Mouse (Mus musculus) midbrain, embryonic 14.5 days (tissue): ENCODE results near the gene Pm20d2. TPM values are rescaled to one million over a fixed set of nuclear protein-coding genes. Genes with fewer than 3 reads are reported as not detected.

Source experiments
- ATAC-seq: fragments of 200-750 bp; cut with Nextera tagmentation; 2 replicates; pipeline ENCODE4 v1.8.0; 2017; ENCODE audit warnings: moderate number of reproducible peaks, moderate library complexity; ENCODE audit not compliant: low FRiP score, low TSS enrichment
- DNase-seq: peaks from one replicate; pipeline ENCODE4 v3.0.0-alpha.2; 2015
- H3K27ac ChIP-seq: fragments of 300-500 bp; sonication (generic); replicated peaks from 2 replicates; pipeline ENCODE4 v1.5.1; 2014; ENCODE audit warnings: mild to moderate bottlenecking, low read depth, low read length, moderate library complexity
- H3K27me3 ChIP-seq: fragments of 300-500 bp; sonication (generic); 2 replicates; pipeline ENCODE4 v1.6.1; 2014; ENCODE audit warnings: low read length, control low read depth, mixed read lengths; ENCODE audit not compliant: control insufficient read depth, insufficient read depth
- H3K36me3 ChIP-seq: fragments of 300-500 bp; sonication (generic); 2 replicates; pipeline ENCODE4 v1.6.1; 2014; ENCODE audit warnings: low read length, control low read depth; ENCODE audit not compliant: control insufficient read depth, insufficient read depth
- H3K4me1 ChIP-seq: fragments of 300-500 bp; sonication (generic); 2 replicates; pipeline ENCODE4 v1.6.1; 2014; ENCODE audit warnings: mild to moderate bottlenecking, antibody characterized with exemption, low read length, control low read depth; ENCODE audit not compliant: control insufficient read depth, insufficient read depth
- H3K4me2 ChIP-seq: fragments of 300-500 bp; sonication (generic); 2 replicates; pipeline ENCODE4 v1.6.1; 2014; ENCODE audit warnings: mild to moderate bottlenecking, low read length, moderate library complexity
- H3K4me3 ChIP-seq: fragments of 300-500 bp; sonication (generic); replicated peaks from 2 replicates; pipeline ENCODE4 v1.5.1; 2014; ENCODE audit warnings: low read depth, low read length
- H3K9ac ChIP-seq: fragments of 300-500 bp; sonication (generic); replicated peaks from 2 replicates; pipeline ENCODE4 v1.6.1; 2014; ENCODE audit warnings: mild to moderate bottlenecking, low read length, moderate library complexity
- H3K9me3 ChIP-seq: fragments of 300-500 bp; sonication (generic); 2 replicates; pipeline ENCODE4 v1.6.1; 2016; ENCODE audit warnings: low read length, control low read depth, mixed read lengths; ENCODE audit not compliant: control insufficient read depth
- WGBS: fragments of 180-500 bp; shearing (Covaris S2); extraction: QIAGEN DNeasy Blood & Tissue Kit; methylation state at CpG from one replicate; pipeline ENCODE4 v1.1.7; 2014; 5-methylcytosine and 5-hydroxymethylcytosine counted together
- polyA plus RNA-seq: library from polyadenylated mRNA; unstranded; fragments of >200 nt; fragmentation: Nextera tagmentation; extraction: Ambion mirVana; gene quantifications from 2 replicates; pipeline ENCODE4 v1.2.1, GENCODE M21; 2014

The Pm20d2 gene
- 1.9 and 2.3 TPM in 2 replicates for polyA plus RNA-seq

DNA sequence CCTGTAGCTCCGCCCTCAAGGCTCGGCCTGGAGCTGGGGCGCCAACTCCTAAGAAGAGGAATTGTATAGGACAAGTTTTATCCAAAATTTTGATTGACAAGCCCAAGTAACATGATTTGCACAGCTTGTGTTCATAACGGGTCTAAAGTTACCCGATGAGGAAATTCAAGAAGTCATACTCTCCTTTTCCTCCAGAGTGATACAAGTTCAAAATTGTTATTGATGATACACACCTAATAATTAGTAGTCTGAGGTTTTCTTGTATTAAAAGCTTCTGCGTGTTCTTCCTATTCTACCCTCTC is at the start of gene Pm20d2:
Gene Pm20d2, minus strand, starts transcription at position 3 of the 302 bp plus-strand sequence.
- no peaks in the 10 kb centered on the region for H3K36me3 ChIP-seq
- peak within 1 kb of the TSS; percentile 92 for H3K27ac ChIP-seq
- H3K9me3 ChIP-seq = no peaks in the 10 kb centered on the region
- DNase-seq = no peak
- WGBS = 14% methylated on average over 6 of the region's 6 CpGs
- H3K4me2 ChIP-seq = peak within 1 kb of the TSS; percentile 84
- H3K9ac ChIP-seq = peak within 1 kb of the TSS; percentile 78
- H3K27me3 ChIP-seq = no peaks in the 10 kb centered on the region
- no peak for ATAC-seq
- H3K4me1 ChIP-seq = no peaks in the 10 kb centered on the region
- peak within 1 kb of the TSS; percentile 65 for H3K4me3 ChIP-seq

GRCm38 (mm10) chr4:33230881-33231280 is 41.3 kb upstream of the Pm20d2 start:
- no peaks in the 10 kb centered on the region for H3K4me1 ChIP-seq
- peaks cover 15% of the 10 kb centered on the region for H3K36me3 ChIP-seq
- no peak overlapping the region for H3K9ac ChIP-seq
- no peaks in the 10 kb centered on the region for H3K27me3 ChIP-seq
- 92% methylated on average over 18 of the region's 18 CpGs for WGBS
- ATAC-seq = no peak
- no peak overlapping the region for H3K27ac ChIP-seq
- no peak overlapping the region for H3K4me3 ChIP-seq
- no peak for DNase-seq
- H3K4me2 ChIP-seq = no peak overlapping the region
- H3K9me3 ChIP-seq = no peaks in the 10 kb centered on the region

GRCm38 (mm10) chr4:33229639-33230038 is 40.1 kb upstream of the Pm20d2 start:
- 85% methylated on average over 4 of the region's 4 CpGs for WGBS
- H3K4me2 ChIP-seq = no peak overlapping the region
- H3K4me1 ChIP-seq = no peaks in the 10 kb centered on the region
- H3K9me3 ChIP-seq = no peaks in the 10 kb centered on the region
- no peaks in the 10 kb centered on the region for H3K27me3 ChIP-seq
- H3K9ac ChIP-seq = no peak overlapping the region
- ATAC-seq (no peak), DNase-seq (no peak)
- no peak overlapping the region for H3K4me3 ChIP-seq
- no peak overlapping the region for H3K27ac ChIP-seq
- H3K36me3 ChIP-seq = peaks cover 15% of the 10 kb centered on the region

- no peaks in the 10 kb centered on the region for H3K27me3 ChIP-seq
- WGBS = 89% methylated on average over 7 of the region's 7 CpGs
These were observed 37.6 kb upstream of the Pm20d2 start for GRCm38 (mm10) chr4:33227164-33227563.

DNA sequence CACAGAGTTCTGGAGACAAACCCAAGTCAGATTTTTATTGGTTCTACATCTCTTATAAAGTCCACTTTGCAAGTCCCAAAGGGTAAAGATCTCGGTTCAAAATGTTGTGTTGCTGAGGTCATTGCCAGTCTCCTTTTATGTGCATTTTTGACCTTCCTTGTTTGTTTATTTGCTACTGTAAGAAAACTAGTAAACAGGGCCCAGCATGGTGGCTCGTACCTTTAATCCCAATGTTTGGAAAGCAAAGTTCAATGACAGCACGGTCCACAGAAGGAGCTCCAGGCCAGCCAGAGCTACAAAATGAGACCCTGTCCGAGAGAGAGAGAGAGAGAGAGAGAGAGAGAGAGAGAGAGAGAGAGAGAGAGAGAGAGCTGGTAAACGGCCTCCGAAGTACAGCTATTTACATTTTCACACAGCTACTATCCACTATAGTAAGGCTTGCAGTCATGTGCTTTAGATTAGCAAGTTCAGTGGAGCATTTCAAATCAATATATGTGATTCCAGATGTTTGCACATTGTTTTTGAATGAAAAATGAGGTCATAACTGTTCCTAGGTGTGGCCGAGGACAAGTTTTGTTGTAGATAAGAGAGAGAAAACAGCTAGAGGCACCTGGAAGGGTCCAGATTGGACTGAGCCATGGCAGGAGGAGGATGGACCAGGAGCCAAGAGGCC is 34.6 kb upstream of the Pm20d2 start:
- WGBS = 81% methylated on average over 7 of the region's 7 CpGs
- no peak for ATAC-seq
- Histone ChIP-seq H3K36me3 (peaks cover 5% of the 10 kb centered on the region; the same call in 1 of the 2 replicates), H3K9me3 (no peaks in the 10 kb centered on the region), H3K4me1 (no peaks in the 10 kb centered on the region), H3K4me2 (no peak overlapping the region), H3K4me3 (no peak overlapping the region), H3K27me3 (no peaks in the 10 kb centered on the region), H3K9ac (no peak overlapping the region), H3K27ac (no peak overlapping the region)
- no peak for DNase-seq

More at GRCm38 (mm10) chr4:33227164-33227563, 37.6 kb upstream of the Pm20d2 start:
- Histone ChIP-seq H3K4me1 (no peaks in the 10 kb centered on the region), H3K9ac (no peak overlapping the region), H3K9me3 (no peaks in the 10 kb centered on the region), H3K4me3 (no peak overlapping the region), H3K4me2 (no peak overlapping the region), H3K27ac (no peak overlapping the region), H3K36me3 (peaks cover 15% of the 10 kb centered on the region)
- ATAC-seq (no peak), DNase-seq (no peak)

- WGBS = 59% methylated on average over 1 of the region's 1 CpGs
- no peaks in the 10 kb centered on the region for H3K9me3 ChIP-seq
- no peak for ATAC-seq
These were observed 32.3 kb upstream of the Pm20d2 start for GRCm38 (mm10) chr4:33221847-33222246.

GRCm38 (mm10) chr4:33208881-33209841 is 19.6 kb upstream of the Pm20d2 start, which contains the start of gene Srsf12:
Srsf12 (plus strand) TSS chr4:33208991.
- Histone ChIP-seq H3K36me3 (no peaks in the 10 kb centered on the region), H3K27ac (peak within 1 kb of the TSS; percentile 87), H3K4me3 (peak within 1 kb of the TSS; percentile 79), H3K9me3 (no peaks in the 10 kb centered on the region), H3K4me1 (peaks cover 16% of the 10 kb centered on the region; the same call in 1 of the 2 replicates), H3K4me2 (peak within 1 kb of the TSS; percentile 95), H3K9ac (peak within 1 kb of the TSS; percentile 95), H3K27me3 (no peaks in the 10 kb centered on the region)
- 2% methylated on average over 64 of the region's 65 CpGs for WGBS
- DNase-seq = peak; percentile 84
- ATAC-seq = peak; percentile 87

More at GRCm38 (mm10) chr4:33221847-33222246, 32.3 kb upstream of the Pm20d2 start:
- no peaks in the 10 kb centered on the region for H3K4me1 ChIP-seq
- H3K4me3 ChIP-seq = no peak overlapping the region
- H3K9ac ChIP-seq = no peak overlapping the region
- no peaks in the 10 kb centered on the region for H3K27me3 ChIP-seq
- H3K36me3 ChIP-seq = peaks cover 5% of the 10 kb centered on the region; the same call in 1 of the 2 replicates
- H3K27ac ChIP-seq = no peak overlapping the region
- H3K4me2 ChIP-seq = no peak overlapping the region
- no peak for DNase-seq

DNA sequence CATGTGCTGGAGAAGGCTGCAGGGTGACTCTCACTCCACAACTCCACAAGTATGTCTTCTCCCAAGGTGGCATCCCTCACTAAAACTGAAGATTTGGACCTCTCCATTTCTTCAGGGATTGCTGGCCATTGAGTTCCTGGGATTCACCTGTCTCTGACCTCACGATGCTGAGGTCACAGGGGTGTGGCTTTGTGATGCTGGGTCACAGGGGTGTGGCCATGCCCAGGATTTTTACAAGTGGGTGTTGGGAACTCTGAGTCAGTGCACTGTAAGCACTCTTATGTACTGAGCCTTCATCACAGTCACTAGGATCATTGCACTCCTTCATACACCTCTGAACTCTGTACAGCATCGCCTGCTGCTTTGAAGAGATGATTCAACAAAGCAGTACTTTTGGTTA is 18.0 kb upstream of the Pm20d2 start:
- 73% methylated on average over 2 of the region's 2 CpGs for WGBS
- Histone ChIP-seq H3K4me1 (peaks cover 16% of the 10 kb centered on the region; the same call in 1 of the 2 replicates), H3K9ac (no peak overlapping the region), H3K9me3 (no peaks in the 10 kb centered on the region), H3K4me2 (no peak overlapping the region), H3K27me3 (no peaks in the 10 kb centered on the region), H3K27ac (no peak overlapping the region), H3K36me3 (no peaks in the 10 kb centered on the region), H3K4me3 (no peak overlapping the region)
- ATAC-seq (no peak), DNase-seq (no peak)
